Mouse (Mus musculus) cerebellum, adult 11 months (tissue): Measurements from ENCODE around the gene Pax9.

ENCODE experiments used
- DNase-seq: peaks from one replicate; pipeline ENCODE4 v3.0.0; 2022

Pax9 gene

DNA sequence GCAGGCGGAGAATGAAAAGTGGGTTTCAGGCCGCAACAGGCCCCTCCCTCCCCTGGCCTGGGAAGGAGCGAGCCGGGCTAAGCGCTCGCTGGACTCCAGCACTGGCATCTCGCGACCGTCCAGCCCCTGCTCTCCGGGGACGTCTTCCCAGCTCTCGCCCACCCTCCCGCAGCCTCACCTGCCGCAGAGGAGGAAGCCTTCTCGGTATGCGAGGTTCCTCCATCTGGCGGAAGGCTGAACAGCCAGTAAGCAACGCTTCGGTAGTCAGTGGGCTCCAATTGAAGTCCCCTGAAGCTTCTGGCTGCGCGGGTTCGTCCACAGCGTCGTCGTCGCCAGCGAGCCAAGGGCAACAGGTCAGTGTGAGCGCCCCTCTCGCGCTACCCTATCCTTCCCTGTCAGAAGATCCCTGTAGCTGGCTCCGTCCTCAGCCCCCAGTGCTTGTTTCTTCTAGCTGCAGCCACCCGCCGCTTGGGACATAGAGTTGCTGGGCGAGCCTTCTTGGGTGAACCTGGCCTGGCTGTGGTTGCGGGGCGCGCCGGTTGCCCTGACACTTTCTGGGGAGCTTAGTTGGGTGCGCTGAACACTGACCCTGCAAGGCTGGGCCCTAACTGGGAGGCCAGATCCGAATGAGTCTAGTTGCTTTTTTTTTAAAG lies at the start of gene Pax9:
TSS of gene Pax9 (plus strand) at position 341 of the 653 bp plus-strand sequence.
- DNase-seq, result no peak

DNA sequence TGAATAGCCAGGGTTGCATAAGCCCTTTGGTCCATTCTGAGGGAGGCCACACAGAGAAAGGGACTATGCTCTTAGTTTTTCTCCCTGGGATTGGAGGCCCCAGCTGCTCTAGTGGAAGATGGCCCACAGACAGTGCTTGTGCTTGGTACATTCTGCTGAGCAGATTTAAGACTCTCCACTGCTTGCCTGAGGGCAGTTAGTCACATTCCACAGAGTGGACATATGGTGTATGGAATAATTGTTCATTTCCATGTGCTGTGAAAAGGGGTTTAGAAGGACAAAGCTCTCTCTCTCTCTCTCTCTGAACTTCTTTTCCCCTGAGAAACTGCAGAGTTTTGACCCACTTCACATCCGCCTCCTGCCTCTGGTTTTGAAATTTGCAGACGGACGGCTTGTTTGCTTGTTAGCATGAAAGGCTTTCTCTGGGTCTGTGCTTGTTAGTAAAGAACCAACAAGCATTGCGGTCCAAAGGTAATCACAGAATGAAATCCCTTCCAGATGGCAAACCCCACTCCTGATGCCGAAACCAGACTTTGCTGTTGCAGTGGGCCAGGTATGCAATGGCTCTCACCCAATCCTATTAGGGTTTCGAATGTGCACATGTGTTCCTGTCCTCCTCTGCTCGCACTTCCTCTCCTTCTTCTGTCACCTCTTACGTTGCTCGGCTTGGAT lies 22.0 kb upstream of the Pax9 start:
- no peak for DNase-seq

DNA sequence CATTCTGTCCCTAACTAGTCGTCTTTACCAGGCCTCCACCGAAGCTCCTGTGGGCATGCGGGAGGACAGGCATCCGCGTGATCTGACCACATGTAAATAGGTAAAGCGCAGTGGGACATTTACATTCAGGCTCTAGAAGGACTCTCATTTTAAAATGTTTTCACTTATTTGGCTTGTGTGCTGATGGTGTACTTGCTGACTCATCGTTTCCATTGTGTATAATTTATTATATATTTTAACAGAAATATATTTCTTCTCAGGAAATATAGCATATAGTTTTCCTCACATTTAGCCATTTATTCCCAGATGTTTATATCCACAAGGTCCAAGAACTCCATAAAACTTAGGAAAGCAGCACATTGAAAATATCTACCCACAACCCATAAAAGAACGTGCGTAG lies 20.8 kb upstream of the Pax9 start:
- no peak for DNase-seq

DNA sequence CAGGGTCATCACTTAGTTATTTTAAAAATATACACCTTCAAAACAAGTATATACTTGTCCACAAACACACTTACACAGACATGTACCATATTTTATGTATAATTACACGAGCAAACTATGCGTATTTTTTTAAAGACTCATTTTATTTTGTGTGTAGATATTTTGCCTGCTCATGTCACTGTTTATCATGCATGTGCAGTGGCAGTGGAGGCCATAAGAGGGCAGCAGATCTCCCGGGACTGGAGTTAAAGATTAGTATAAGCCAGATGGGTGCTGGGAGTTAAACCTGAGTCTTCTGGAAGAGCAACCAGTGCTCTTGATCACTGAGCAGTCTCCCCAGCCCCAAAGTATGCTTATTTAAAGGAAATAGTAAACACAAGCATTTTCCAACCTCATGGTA lies 16.8 kb upstream of the Pax9 start:
- no peak for DNase-seq

DNA sequence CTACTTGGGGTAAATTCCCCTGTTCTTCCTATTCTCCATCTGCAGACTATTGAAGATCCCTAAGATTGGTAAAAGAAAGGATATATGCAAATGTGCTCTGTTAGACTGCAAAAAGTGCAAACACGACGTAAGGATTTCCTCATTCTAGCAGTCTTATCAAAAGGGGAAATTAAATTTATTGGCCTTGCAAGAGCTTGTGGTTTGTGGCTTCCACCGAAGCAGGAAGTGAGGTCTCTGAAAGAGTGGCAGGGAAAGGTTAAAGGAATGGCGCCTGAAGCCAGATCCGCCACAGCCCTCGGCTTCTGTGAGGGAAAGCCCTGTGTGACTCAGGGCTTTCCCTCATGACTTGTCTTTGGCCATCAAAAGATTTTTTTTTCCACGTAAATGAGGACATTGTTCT lies 13.9 kb upstream of the Pax9 start:
- no peak for DNase-seq

DNA sequence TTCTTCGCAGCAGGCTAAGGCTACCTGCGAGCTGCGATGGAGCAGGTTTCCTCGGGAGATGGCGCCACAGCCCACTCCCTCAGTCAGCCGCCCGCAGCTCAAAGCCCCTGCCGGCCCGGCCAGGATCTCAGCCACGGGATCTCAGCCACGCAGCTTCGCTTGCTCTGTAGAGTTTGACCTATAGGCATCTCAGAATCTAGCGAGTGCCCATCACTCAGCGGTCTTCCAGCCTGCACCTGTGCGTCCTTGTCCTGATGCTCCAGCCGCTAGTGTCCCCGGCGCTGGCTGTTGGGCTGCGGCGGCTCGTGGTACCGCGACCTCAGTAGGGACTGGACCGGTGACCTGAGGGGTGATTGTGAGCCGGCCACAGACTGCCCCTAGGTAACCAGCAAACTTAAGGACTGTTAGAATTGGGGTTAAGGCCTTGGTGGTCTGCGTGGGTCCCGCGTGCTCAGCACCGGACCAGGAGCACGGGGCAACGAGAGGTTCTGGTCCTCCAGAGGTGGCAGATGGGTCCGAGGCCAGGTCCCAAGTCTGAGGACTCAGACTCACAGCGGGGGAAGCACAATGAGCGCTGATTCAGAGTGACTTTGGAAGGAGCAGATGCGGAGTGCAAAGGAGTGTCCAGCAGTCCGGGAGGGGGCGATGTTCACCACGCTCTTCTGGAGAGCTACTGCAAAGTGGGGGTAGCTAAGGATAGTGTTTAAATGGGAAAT lies 10.3 kb upstream of the Pax9 start:
- no peak for DNase-seq

DNA sequence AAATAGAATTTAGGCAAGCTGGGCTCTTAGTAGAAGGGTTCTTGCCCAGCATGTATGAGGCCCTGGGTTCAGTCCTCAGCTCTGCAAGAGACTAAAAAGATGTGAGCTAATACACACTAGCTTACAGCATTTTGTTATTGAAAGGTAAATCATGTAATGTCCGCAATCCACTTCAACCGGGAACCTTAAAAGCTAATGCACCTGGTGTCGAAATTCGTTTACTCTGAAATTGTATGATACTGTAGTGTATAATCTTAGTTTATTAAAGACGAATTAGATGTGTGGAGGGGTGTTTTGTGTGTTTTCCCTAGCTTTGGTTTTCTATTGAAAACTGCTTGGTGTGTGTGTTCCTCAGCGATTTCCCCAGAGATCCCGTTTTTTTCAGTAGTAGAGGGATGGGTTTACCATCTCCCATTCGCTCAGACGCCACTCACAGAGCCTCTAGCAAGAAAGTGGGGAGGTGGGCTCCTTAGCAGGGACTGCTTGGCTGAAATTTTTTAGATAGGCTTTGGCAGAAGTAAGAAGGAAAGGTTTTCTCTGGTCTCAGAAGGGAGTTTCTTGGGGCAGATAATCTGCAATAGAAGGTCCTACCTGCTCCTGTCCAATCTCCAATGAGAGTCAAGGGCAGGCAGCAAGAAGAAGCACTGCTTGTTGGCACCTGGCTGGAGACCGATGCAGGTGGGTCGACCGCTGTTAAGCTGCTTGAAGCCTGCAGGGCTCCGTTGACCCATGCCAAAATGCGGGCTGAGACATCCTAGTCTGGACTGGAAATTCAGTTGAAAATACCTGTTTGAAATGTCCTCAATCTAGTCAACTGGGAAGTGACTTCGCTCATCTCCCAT lies 3.7 kb upstream of the Pax9 start:
- no peak for DNase-seq

DNA sequence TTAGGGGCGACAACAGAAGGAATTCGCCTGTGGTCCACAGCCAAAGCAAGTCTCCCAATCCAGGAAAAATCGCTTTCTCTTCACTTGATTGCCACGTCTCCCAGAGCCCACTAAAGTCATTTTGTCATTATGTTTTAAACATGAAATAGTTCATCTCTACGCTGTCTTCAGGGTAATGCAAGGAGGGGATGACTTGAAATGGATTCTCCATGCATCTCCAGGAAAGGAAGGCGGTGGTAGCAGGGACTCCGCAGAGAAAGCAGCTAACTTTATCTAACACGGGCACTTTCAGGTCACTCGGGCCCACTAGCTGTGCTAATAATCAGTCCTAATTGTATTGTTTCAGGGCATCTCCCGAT lies 3.1 kb upstream of the Pax9 start:
- no peak for DNase-seq

DNA sequence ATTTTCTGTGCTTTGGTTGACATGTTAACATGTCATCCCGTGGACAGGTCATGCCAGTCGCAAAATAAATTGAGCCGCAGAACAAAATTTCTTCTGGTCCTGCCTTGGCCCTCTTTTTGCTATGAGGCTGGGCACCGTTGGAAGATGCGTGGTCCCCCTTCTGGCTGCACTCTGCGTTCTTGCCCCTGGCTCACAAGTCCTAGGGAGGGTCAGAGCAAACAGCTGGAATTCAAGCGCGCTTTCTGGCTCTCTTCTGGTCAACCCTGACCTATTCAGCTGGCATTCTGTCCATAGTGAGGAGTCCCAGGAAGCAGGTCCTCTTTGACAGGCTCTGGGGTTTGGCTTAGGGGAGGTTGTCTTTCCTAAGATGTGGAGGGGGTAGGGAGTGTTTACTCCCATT lies 2.6 kb upstream of the Pax9 start:
- no peak for DNase-seq

DNA sequence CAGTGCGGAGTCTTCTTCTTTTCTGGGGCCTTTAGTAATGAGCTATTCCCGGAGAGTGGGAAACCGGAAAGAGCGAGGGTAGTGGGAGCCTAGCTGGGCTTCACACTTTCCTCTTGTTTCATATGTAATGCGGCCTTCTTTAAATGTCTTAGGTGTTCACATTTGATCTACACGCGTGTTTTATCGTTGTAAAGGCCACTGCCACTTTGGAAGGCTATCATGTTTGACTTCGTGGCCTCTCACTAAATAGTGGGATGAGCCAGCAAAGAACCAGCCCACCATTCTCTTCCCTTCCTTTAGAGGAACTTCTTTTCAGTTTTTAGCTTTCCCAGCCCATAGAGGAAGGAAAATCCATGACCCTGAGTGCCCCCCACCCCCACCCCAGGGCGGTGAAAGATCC lies 2.2 kb upstream of the Pax9 start:
- DNase-seq, result no peak

DNA sequence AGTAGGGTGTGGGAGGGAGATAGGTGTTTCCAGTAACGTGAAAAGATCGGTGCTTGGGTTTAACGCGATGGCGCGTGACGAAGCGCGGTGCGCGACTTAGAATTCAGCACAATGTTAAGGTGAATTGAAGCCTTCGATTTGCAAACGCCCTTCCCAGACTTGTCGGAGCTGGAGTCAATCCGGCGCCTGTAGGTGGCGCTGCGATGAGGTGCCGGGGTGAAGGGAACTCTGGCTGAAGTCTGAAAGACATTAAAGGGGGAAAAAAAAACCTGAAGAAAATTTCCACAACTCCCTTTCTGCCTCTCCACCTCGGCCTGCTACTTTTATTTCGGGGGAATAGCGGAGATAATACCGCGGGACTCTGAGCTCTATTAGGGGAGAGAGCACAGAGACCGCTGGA lies 1.8 kb upstream of the Pax9 start:
- DNase-seq, result no peak

DNA sequence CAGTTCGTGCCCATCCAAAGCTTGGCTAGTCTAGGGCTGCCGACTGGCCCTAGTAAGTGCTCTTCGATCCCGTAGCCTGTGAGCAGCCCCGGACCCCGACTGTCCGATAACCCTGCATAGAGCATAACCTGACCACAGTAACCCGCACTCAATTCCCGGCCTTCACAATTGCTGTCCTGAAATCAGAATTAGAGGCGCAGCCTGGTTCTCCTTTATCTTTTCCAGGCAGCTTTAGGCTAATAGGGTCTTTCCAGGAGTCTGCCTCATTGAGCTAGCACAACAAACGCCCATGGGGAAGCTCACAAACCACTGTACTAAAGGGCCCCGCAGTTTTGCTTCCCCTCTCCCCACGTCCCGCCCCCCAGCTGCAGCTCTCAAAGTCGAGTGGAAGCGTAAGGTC lies 1.2 kb upstream of the Pax9 start:
- DNase-seq, result no peak

DNA sequence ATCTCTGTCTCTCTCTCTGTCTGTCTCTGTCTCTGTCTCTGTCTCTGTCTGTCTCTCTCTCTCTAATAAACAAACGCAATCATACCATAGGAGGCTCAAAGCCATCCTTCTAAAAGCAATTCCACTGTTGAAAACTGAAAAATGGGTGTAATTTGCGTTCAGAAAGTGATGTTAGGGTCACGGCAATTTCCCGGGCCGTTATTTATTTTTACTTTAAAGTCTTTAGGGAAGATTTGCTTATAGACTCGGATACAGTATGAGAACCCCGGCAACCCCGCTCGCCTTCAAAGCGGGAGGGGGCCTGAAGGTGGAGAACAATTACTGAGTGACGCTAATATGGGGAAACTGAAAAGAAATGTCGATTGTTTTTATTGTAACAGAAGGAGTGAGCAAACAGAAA lies 566 bp upstream of the Pax9 start:
- no peak for DNase-seq

DNA sequence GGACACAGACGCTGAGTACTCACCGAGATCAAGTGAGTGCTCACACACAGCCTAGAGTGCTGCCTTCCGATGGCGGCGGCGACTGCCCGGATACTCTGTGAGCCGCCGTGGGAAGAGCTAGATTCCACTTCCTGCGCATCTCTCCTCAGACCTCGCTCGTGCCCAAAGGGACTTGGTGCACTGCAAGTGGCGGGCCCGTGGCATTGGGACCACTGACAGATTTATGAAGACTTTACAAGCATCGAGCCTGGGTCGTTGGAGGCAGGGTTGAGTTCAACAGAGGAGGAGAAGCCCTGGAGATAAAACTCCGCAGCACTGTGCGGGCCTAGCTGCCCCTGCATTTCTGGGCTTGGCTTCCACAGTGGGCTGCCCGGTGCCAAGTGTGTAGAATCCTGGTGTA lies 969 bp downstream of the Pax9 start:
- DNase-seq, result no peak

DNA sequence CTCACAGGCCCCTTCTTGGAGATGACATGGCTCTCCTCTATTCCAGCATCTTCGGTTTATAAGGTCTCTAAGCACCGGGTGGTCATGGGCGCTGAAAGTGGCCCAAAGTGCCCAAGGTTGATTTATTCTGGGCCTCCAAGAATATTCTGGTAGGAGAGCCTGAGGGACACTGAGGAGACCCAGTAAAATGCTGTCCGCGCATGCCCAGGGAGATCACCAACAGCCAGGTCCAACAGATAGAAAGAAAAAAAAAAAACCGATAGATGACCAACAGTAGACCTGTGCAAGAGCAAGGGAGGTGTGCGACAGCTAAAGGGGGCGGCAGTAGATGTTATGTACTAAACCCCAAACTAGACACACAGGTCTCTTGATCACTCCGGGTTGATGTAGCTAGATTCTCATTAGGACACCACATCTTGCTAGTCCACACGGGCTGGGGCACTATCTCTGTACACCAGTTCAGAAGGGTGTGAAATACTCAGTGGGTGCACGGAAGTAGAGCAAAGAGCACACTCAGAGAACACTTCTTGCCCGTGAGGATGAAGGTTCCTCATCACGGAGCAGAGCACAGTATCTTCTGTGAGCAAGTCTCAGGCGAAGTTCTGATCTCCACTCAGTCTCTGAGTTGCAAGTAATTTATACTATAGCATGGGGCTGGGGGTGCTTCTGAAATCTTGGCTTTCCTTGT lies 2.0 kb downstream of the Pax9 start:
- DNase-seq, result no peak

DNA sequence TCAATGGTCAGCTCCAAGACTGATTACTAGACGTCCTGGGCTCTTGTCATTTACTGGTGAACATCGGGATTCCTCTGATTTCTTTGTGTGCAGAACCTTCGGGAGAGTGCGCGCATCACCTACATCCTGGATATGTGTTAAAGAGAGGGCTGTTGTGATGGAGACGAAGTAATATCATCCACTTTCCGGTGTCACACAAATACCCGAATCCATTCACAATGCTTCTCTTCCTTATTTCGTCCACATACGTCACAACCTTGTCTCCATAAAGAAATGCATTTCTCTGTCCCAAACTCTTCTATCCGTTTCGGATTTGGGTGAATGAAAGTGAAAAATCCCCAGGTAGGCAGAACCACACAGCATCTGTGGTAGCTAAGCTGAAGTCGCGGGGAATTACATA lies 2.8 kb downstream of the Pax9 start:
- no peak for DNase-seq

DNA sequence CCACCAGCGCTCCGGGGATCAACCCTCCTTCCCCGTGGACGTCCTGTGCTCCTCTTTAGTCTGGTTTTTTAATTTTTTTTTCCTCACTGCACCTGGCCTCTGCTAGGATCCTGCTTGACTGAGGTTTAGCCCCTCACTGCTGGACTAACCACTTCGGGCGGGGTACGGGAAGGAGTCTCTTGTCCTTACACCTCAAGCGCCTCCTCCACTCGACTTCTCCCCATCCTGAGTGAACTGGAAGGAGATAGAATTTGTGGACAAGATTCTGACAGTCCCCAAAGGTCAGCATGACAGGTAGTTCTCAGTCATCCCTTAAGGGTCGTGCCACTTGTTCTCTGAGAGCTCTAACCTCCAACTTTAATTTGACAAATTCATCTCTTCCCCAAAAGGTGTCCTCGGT lies 3.4 kb downstream of the Pax9 start:
- no peak for DNase-seq

DNA sequence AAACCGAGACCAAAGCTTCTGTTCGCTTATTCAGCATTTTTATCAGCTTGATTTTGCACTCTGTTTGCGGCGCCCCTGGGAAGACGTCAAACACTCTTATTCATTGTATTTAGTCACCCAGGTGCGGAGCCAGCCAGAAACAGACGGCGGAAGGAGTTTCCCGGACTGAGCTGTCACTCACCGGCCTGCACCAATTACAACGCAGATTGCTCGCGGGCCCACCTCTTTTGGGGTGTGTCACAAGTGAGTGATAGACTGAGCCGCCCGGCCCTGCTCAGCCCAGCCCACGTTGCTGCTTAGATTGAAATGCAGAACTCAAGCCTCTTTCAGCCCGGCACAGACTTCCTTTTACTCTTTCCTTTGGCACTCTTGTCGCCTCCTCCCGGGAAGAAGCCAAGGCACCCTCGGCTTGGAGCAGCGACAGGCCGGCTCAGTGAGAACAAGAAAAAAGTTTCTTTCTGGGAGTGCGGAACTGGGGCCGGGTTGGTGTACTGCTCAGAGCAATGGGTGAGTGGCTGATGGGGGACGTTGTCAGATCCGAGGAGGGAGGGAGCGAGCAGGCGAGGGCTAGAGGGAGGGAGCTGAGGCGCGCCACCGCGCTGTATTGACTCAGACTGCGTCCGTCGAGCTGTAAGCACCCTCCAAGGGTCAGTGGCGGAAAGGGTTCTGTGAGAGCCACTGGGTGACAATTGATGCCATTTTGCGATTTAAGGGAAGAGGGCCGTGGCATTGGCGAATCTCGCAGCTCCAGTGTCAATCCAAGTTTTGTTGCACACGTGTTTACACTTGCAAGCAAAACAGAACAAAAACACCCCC lies 4.0 kb downstream of the Pax9 start:
- no peak for DNase-seq

DNA sequence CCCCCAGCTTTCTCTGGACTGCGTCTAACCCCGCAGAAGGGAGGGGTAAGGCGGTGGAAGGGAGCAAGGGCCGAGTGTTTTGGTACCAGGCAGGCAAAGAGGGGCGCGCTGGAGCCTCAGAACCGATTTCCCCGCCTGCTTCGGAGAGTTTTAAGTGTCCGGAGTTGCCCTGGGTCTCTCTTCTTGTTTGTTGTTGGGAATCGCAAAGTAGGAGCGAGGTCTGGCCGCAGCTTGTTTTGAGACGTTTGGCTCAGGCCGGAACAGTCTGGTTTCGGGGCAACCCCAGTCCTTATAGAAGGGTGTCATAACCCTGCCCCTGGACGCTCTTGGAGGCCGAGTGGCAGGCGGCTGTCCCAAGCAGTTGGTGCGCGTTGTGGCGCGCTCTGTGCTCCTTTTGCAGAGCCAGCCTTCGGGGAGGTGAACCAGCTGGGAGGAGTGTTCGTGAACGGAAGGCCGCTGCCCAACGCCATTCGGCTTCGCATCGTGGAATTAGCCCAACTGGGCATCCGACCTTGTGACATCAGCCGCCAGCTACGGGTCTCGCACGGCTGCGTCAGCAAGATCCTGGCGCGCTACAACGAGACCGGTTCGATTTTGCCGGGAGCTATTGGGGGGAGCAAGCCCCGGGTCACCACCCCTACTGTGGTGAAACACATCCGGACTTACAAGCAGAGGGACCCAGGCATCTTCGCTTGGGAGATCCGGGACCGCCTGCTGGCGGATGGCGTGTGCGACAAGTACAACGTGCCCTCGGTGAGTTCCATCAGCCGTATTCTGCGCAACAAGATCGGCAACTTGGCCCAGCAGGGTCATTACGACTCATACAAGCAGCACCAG lies 4.8 kb downstream of the Pax9 start:
- no peak for DNase-seq

DNA sequence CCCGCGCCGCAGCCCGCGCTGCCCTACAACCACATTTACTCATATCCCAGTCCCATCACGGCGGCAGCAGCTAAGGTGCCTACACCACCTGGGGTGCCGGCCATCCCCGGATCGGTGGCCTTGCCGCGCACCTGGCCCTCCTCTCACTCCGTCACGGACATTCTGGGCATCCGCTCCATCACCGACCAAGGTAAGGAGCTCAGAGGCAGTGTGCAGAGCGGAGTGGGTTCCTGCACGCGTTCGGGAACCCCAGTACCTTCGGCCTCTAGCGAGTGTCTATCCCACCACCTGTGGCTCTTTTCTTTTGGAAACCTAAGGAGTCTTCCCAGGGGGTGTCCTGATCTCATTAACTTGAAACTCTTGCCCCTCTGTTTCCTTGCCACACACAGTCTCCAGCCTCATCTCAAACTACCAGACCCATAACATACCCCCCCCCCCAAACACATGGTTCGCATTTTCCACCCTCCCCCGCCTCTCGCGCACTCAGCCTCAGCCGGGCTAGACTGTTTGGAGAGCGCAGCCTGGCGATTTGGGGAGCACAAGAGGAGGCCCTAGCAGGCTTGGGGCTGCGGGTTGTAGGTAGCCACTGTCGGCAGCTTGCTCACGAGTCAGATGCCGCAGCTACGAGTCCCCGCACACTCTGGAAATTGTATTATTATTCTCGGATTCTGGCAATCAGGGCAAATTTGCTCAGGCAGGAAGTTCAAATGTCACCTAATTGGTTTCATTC lies 5.6 kb downstream of the Pax9 start:
- DNase-seq, result no peak
